Mouse (Mus musculus) MEL (cell line): ENCODE data around the gene Hsd17b14. TPM values are rescaled to one million over a fixed set of nuclear protein-coding genes. Genes with fewer than 3 reads are reported as not detected.

Experiments used
- DNase-seq: peaks from one replicate; pipeline ENCODE4 v3.0.0; 2011; ENCODE audit warnings: low read depth, low spot score
- H3K27ac ChIP-seq: 2 replicates; pipeline ENCODE4 v1.5.1; 2012; ENCODE audit warnings: low read depth, mild to moderate bottlenecking, control low read depth, low read length, moderate library complexity; ENCODE audit not compliant: control insufficient read depth
- H3K27me3 ChIP-seq, 2 experiments: fragments of 150-350 bp in 1 of 2; sonication (generic) in 1 of 2; 2 replicates each; pipeline ENCODE4 v1.6.1; 2012; ENCODE audit warnings: low read length in 2 of 2, mild to moderate bottlenecking in 2 of 2, improper control_type of control experiment in 1 of 2, moderate library complexity in 1 of 2; ENCODE audit not compliant: insufficient read depth in 2 of 2, control insufficient read depth in 1 of 2
- H3K36me3 ChIP-seq, 2 experiments: 2 replicates each; pipeline ENCODE4 v1.6.1; 2012 to 2014; ENCODE audit warnings: low read length in 2 of 2, improper control_type of control experiment in 1 of 2, inconsistent platforms in 1 of 2, mild to moderate bottlenecking in 1 of 2; ENCODE audit not compliant: insufficient read depth in 2 of 2, control insufficient read depth in 1 of 2
- H3K4me1 ChIP-seq, 2 experiments: fragments of 150-350 bp in 1 of 2; sonication (generic) in 1 of 2; 2 replicates each; pipeline ENCODE4 v1.6.1; 2012; ENCODE audit warnings: low read length in 2 of 2, improper control_type of control experiment in 1 of 2, mild to moderate bottlenecking in 1 of 2; ENCODE audit not compliant: insufficient read depth in 2 of 2, control insufficient read depth in 1 of 2
- H3K4me3 ChIP-seq, 2 experiments: fragments of 150-350 bp in 1 of 2; sonication (generic) in 1 of 2; 2 replicates each; pipeline ENCODE4 v1.5.1; 2012; ENCODE audit warnings: low read depth in 2 of 2, low read length in 2 of 2, mild to moderate bottlenecking in 2 of 2, moderate library complexity in 2 of 2, control low read depth in 1 of 2, improper control_type of control experiment in 1 of 2; ENCODE audit not compliant: control insufficient read depth in 1 of 2, insufficient read depth in 1 of 2
- H3K79me2 ChIP-seq: 2 replicates; pipeline ENCODE4 v1.6.1; 2012; ENCODE audit warnings: mild to moderate bottlenecking, low read length, moderate library complexity; ENCODE audit not compliant: control insufficient read depth, poor library complexity, insufficient read depth
- H3K9ac ChIP-seq: 2 replicates; pipeline ENCODE4 v1.6.1; 2012; ENCODE audit warnings: low read depth, mild to moderate bottlenecking, control low read depth, low read length, moderate library complexity; ENCODE audit not compliant: control insufficient read depth, poor library complexity, severe bottlenecking
- H3K9me3 ChIP-seq: fragments of 150-350 bp; sonication (generic); replicated peaks from 2 replicates; pipeline ENCODE4 v1.6.1; 2012; ENCODE audit warnings: mild to moderate bottlenecking, low read length, improper control_type of control experiment, moderate library complexity; ENCODE audit not compliant: insufficient read depth
- CTCF ChIP-seq, 3 experiments: IDR thresholded peaks in 2 of 3; conservative IDR thresholded peaks in 1 of 3; 2 replicates each; pipeline ENCODE4 v1.5.1; 2011 to 2012; ENCODE audit warnings: low read length in 3 of 3, low read depth in 2 of 3, mild to moderate bottlenecking in 2 of 3, improper control_type of control experiment in 1 of 3, inconsistent platforms in 1 of 3, mixed read lengths in 1 of 3, moderate library complexity in 1 of 3; ENCODE audit not compliant: control insufficient read depth in 1 of 3, insufficient read depth in 1 of 3, poor library complexity in 1 of 3, severe bottlenecking in 1 of 3
- ELF1 ChIP-seq: IDR thresholded peaks from 2 replicates; pipeline ENCODE4 v1.6.1; 2014; ENCODE audit warnings: low read depth, mild to moderate bottlenecking, inconsistent platforms, low read length, improper control_type of control experiment, moderate library complexity
- EP300 ChIP-seq, 2 experiments: IDR thresholded peaks; 2 replicates each; pipeline ENCODE4 v1.6.1; 2011; ENCODE audit warnings: improper control_type of control experiment in 2 of 2, low read length in 2 of 2, low read depth in 1 of 2, mild to moderate bottlenecking in 1 of 2
- ETS1 ChIP-seq: IDR thresholded peaks from 2 replicates; pipeline ENCODE4 v1.6.1; 2012; ENCODE audit warnings: low read depth, mild to moderate bottlenecking, inconsistent platforms, low read length, improper control_type of control experiment, moderate library complexity
- GATA1 ChIP-seq: IDR thresholded peaks from 2 replicates; pipeline ENCODE4 v1.6.1; 2011; ENCODE audit warnings: low read depth, low read length, improper control_type of control experiment
- KAT2A ChIP-seq: conservative IDR thresholded peaks from 2 replicates; pipeline ENCODE4 v1.6.1; 2012; ENCODE audit warnings: low read depth, low read length, improper control_type of control experiment, inconsistent platforms
- MAFK ChIP-seq: IDR thresholded peaks from 2 replicates; pipeline ENCODE4 v1.6.1; 2011; ENCODE audit warnings: low read depth, mild to moderate bottlenecking, low read length, improper control_type of control experiment, borderline replicate concordance
- MAZ ChIP-seq: IDR thresholded peaks from 2 replicates; pipeline ENCODE4 v1.6.1; 2012; ENCODE audit warnings: low read depth, mild to moderate bottlenecking, inconsistent platforms, low read length, improper control_type of control experiment
- MXI1 ChIP-seq: IDR thresholded peaks from 2 replicates; pipeline ENCODE4 v1.6.1; 2011; ENCODE audit warnings: mild to moderate bottlenecking, low read depth, low read length, improper control_type of control experiment
- MYB ChIP-seq: IDR thresholded peaks from 2 replicates; pipeline ENCODE4 v1.6.1; 2011; ENCODE audit warnings: mild to moderate bottlenecking, low read depth, low read length, improper control_type of control experiment
- NRF1 ChIP-seq: IDR thresholded peaks from 2 replicates; pipeline ENCODE4 v1.6.1; 2014; ENCODE audit warnings: low read depth, mild to moderate bottlenecking, inconsistent platforms, low read length, improper control_type of control experiment, moderate library complexity; ENCODE audit not compliant: poor library complexity, insufficient read depth, severe bottlenecking
- RAD21 ChIP-seq: IDR thresholded peaks from 2 replicates; pipeline ENCODE4 v1.6.1; 2011; ENCODE audit warnings: mild to moderate bottlenecking, low read depth, low read length, improper control_type of control experiment
- RCOR1 ChIP-seq: IDR thresholded peaks from 2 replicates; pipeline ENCODE4 v1.6.1; 2012; ENCODE audit warnings: low read depth, mild to moderate bottlenecking, inconsistent platforms, low read length, improper control_type of control experiment
- SIN3A ChIP-seq: IDR thresholded peaks from 2 replicates; pipeline ENCODE4 v1.6.1; 2012; ENCODE audit warnings: low read length, improper control_type of control experiment, inconsistent platforms
- TBP ChIP-seq: IDR thresholded peaks from 2 replicates; pipeline ENCODE4 v1.8.0; 2011; ENCODE audit warnings: low read depth, low read length, improper control_type of control experiment
- TCF12 ChIP-seq: IDR thresholded peaks from 2 replicates; pipeline ENCODE4 v1.6.1; 2014; ENCODE audit warnings: low read depth, mild to moderate bottlenecking, inconsistent platforms, low read length, improper control_type of control experiment, moderate library complexity
- USF1 ChIP-seq: IDR thresholded peaks from 2 replicates; pipeline ENCODE4 v1.6.1; 2014; ENCODE audit warnings: low read depth, mild to moderate bottlenecking, inconsistent platforms, low read length, improper control_type of control experiment, moderate library complexity
- ZC3H11A ChIP-seq: IDR thresholded peaks from 2 replicates; pipeline ENCODE4 v1.6.1; 2012; ENCODE audit warnings: low read depth, mild to moderate bottlenecking, inconsistent platforms, low read length, improper control_type of control experiment
- ZMIZ1 ChIP-seq: IDR thresholded peaks from 2 replicates; pipeline ENCODE4 v1.6.1; 2012; ENCODE audit warnings: low read depth, mild to moderate bottlenecking, inconsistent platforms, low read length, improper control_type of control experiment, moderate library complexity
- polyA plus RNA-seq, 2 experiments: library from polyadenylated mRNA; stranded (reverse) in 1 of 2; unstranded in 1 of 2; fragments of >175 nt in 1 of 2; fragments of >200 nt in 1 of 2; gene quantifications; 2 replicates each; pipeline versions ENCODE4 v1.2.1 to v1.2.4; 2012; ENCODE audit warnings: low replicate concordance in 2 of 2, low read depth in 1 of 2; ENCODE audit not compliant: insufficient read length in 2 of 2, insufficient read depth in 1 of 2, missing spikeins in 1 of 2
- total RNA-seq: library from RNA; depleted of rRNA; stranded (reverse); fragments of 300-350 nt; gene quantifications from 2 replicates; pipeline ENCODE4 v1.2.3, GENCODE M21; 2012

The Hsd17b14 gene
- total and polyA plus RNA-seq, 3 experiments: 2.0 to 9.3 TPM; not detected in 1

DNA sequence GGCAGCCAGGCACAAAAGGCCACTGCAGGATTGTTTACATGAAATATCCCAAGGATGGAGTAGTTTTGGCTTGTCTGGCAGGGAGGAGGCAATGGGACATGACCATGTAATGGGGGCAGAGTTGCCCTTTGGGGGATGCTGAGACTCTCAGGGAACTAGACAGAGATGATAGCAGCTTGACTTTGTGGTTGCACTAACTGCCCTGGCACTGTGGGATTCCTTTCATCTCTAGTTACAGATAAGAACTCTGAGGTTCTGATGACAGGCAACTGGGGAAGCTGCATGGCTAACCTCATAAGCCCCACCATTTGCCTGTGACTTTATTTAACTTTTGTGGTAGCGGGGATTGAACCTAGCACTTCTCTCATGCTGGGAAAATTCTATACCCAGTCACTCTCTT, 41.4 kb downstream of the Hsd17b14 start:
- peaks cover 0 to 27% of the 10 kb centered on the region in 2 experiments; a peak in 2 of 4 replicates for H3K36me3 ChIP-seq
- no peaks in the 10 kb centered on the region for H3K27me3 ChIP-seq
- TF ChIP-seq GATA1 (peak; percentile 76), MYB (0 out of 2 replicates have a peak, but pooled peaks have one; percentile 44), ELF1 (no peak), ZMIZ1 (no peak), RCOR1 (peak; percentile 86; the same call in 1 of the 2 replicates), CTCF (IDR thresholded peaks at IDR 0.05 in 2 of 3, conservative IDR thresholded peaks at IDR 0.05 in 1 of 3; ENCODE audit: control insufficient read depth in 1 of 3, insufficient read depth in 1 of 3, low read depth in 2 of 3, low read length in 3 of 3, poor library complexity in 1 of 3, severe bottlenecking in 1 of 3) (no peak), ETS1 (peak; percentile 71), USF1 (no peak), SIN3A (peak; percentile 36; the same call in 1 of the 2 replicates), NRF1 (no peak), KAT2A (no peak), RAD21 (no peak), EP300 (IDR thresholded peaks at IDR 0.05; ENCODE audit: low read depth in 1 of 2, low read length in 2 of 2) (peak; percentile 73 to 76), MXI1 (peak; percentile 37; the same call in 1 of the 2 replicates), TCF12 (peak; percentile 61; the same call in 1 of the 2 replicates), MAZ (no peak), MAFK (0 out of 2 replicates have a peak, but pooled peaks have one; percentile 24), TBP (0 out of 2 replicates have a peak, but pooled peaks have one; percentile 24)
- H3K79me2 ChIP-seq: no peaks in the 10 kb centered on the region
- no peak overlapping the region; the same call in 1 of the 2 replicates for H3K27ac ChIP-seq
- H3K9ac ChIP-seq: no peak overlapping the region
- no peaks in the 10 kb centered on the region for H3K9me3 ChIP-seq
- peaks cover 10 to 20% of the 10 kb centered on the region in 2 experiments for H3K4me1 ChIP-seq
- DNase-seq: peak; percentile 70
- H3K4me3 ChIP-seq: no peak overlapping the region

DNA sequence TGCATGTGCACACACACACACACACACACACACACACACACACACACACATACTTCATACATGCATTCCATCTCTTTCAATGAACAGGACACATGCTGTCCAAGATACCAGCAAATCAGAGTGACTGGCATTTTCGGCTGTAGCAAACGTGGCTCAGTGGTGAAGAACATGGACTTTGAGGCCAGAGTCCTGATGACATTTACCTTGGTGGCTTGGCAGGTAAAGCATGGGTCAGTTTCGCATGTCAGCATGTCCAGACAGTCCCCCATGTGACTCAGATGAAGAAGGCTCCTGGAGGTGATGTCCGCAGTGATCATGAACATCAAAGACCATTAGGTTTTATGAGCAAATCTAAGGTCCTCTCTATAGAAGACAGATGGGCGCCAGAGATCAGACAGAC, 42.3 kb downstream of the Hsd17b14 start:
- TF ChIP-seq ZC3H11A (no peak), RAD21 (no peak)
- H3K9ac ChIP-seq: no peak overlapping the region
- H3K4me1 ChIP-seq: peaks cover 9 to 16% of the 10 kb centered on the region in 2 experiments
- no peaks in the 10 kb centered on the region for H3K9me3 ChIP-seq
- peaks cover 0 to 23% of the 10 kb centered on the region in 2 experiments; a peak in 2 of 4 replicates for H3K36me3 ChIP-seq
- no peak overlapping the region for H3K4me3 ChIP-seq
- H3K27me3 ChIP-seq: no peaks in the 10 kb centered on the region
- no peaks in the 10 kb centered on the region for H3K79me2 ChIP-seq
- no peak for DNase-seq
- no peak overlapping the region for H3K27ac ChIP-seq
